16 mouse cellular contexts compared by ENCODE assay signal in the genomic region with DNA sequence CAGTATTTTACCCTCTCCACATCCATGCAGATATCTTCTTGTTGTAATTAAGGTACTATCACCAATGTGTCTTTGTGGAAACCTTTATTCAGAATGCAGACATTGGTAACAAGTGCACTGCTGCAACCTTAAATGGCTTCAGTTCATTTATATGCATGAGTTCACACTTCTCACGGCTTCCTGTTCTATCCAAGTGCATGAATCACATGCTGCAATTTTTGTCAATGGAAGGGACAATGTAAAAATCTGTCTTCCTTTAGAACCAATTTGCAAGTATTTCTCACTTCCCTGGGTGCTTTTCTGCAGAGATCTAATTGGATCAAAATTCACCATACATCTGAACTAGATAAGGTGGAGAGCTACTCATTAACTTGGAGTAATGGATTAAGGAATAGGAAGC. TPM values are rescaled to one million over a fixed set of nuclear protein-coding genes. Genes with fewer than 3 reads are reported as not detected.
"Had no signal": no experiment of that assay in that cellular context is flagged by ENCODE, and none has a peak within 500 bp of the region (broad histone marks: within the 10 kb centered on the region; RNA-seq: fewer than 3 reads in every experiment).

No protein-coding gene starts in this region.

- H3K9me3 ChIP-seq: limb, embryonic 15.5 days; liver, embryonic 12.5 days; midbrain, embryonic 10.5 days; midbrain, embryonic 15.5 days; neural tube, embryonic 13.5 days had no signal

- H3K27me3 ChIP-seq: limb, embryonic 15.5 days; liver, embryonic 12.5 days; midbrain, embryonic 15.5 days; neural tube, embryonic 13.5 days had no signal

- H3K4me1 ChIP-seq: limb, embryonic 15.5 days; liver, embryonic 12.5 days; midbrain, embryonic 10.5 days; midbrain, embryonic 15.5 days; neural tube, embryonic 13.5 days had no signal

- H3K4me2 ChIP-seq: limb, embryonic 15.5 days; liver, embryonic 12.5 days; lung, embryonic 14.5 days; midbrain, embryonic 15.5 days; neural tube, embryonic 13.5 days had no signal

- ATAC-seq: liver, embryonic 12.5 days; midbrain, embryonic 15.5 days had no signal

- H3K4me3 ChIP-seq: limb, embryonic 15.5 days; liver, embryonic 12.5 days; midbrain, embryonic 10.5 days; midbrain, embryonic 15.5 days; neural tube, embryonic 13.5 days had no signal

- DNase-seq: kidney, adult 9 months; kidney, postnatal 36 days; lung, embryonic 14.5 days; lung, postnatal 10 days; lung, postnatal 4 days; thymus, adult 18-20 months; thymus, postnatal 14 days had no signal

- H3K9ac ChIP-seq: limb, embryonic 15.5 days; liver, embryonic 12.5 days; lung, embryonic 14.5 days; midbrain, embryonic 15.5 days; neural tube, embryonic 13.5 days had no signal

- H3K36me3 ChIP-seq: limb, embryonic 15.5 days; liver, embryonic 12.5 days; midbrain, embryonic 10.5 days; midbrain, embryonic 15.5 days; neural tube, embryonic 13.5 days had no signal

- H3K27ac ChIP-seq: kidney, postnatal 0 days; limb, embryonic 15.5 days; liver, embryonic 12.5 days; midbrain, embryonic 10.5 days; midbrain, embryonic 15.5 days; neural tube, embryonic 13.5 days; stomach, postnatal 0 days had no signal

RNA-seq across cellular contexts. Expression of gene Plppr5, which starts 27.8 kb away (rescaled TPM):
- total RNA-seq: megakaryocyte, adult 5-6 weeks had no signal
- polyA plus RNA-seq: limb, embryonic 11.5 days; midbrain, embryonic 10.5 days had no signal
